Mouse (Mus musculus) hindbrain, postnatal 0 days (tissue): ENCODE measurements around the gene Btbd9. TPM values are rescaled to one million over a fixed set of nuclear protein-coding genes. Genes with fewer than 3 reads are reported as not detected.
A peak's percentile ranks its signal among the peaks of the same experiment; 100 is the strongest.

Experiments
- ATAC-seq: fragments of 200-750 bp; cut with Nextera tagmentation; 2 replicates; pipeline ENCODE4 v1.8.0; 2017; ENCODE audit warnings: mild to moderate bottlenecking, moderate TSS enrichment, moderate library complexity
- DNase-seq: peaks from one replicate; pipeline ENCODE4 v3.0.0-alpha.2; 2015; ENCODE audit warnings: low spot score
- H3K27ac ChIP-seq: fragments of 300-500 bp; sonication (generic); 2 replicates; pipeline ENCODE4 v1.5.1; 2014; ENCODE audit warnings: mild to moderate bottlenecking
- H3K27me3 ChIP-seq: fragments of 300-500 bp; sonication (generic); 2 replicates; pipeline ENCODE4 v1.6.1; 2014; ENCODE audit warnings: low read length, mixed read lengths; ENCODE audit not compliant: insufficient read depth
- H3K36me3 ChIP-seq: fragments of 300-500 bp; sonication (generic); 2 replicates; pipeline ENCODE4 v1.6.1; 2014; ENCODE audit warnings: low read length, mixed read lengths; ENCODE audit not compliant: insufficient read depth
- H3K4me1 ChIP-seq: fragments of 300-500 bp; sonication (generic); 2 replicates; pipeline ENCODE4 v1.6.1; 2014; ENCODE audit warnings: antibody characterized with exemption, low read length, mixed read lengths; ENCODE audit not compliant: insufficient read depth
- H3K4me2 ChIP-seq: fragments of 300-500 bp; sonication (generic); 2 replicates; pipeline ENCODE4 v1.6.1; 2014; ENCODE audit warnings: low read depth, mild to moderate bottlenecking, low read length, moderate library complexity, mixed read lengths
- H3K4me3 ChIP-seq: fragments of 300-500 bp; sonication (generic); 2 replicates; pipeline ENCODE4 v1.5.1; 2014; ENCODE audit warnings: low read length
- H3K9ac ChIP-seq: fragments of 300-500 bp; sonication (generic); replicated peaks from 2 replicates; pipeline ENCODE4 v1.6.1; 2014; ENCODE audit warnings: mild to moderate bottlenecking, low read length, moderate library complexity, mixed read lengths
- H3K9me3 ChIP-seq: fragments of 300-500 bp; sonication (generic); 2 replicates; pipeline ENCODE4 v1.6.1; 2016; ENCODE audit warnings: low read length, mixed read lengths
- CTCF ChIP-seq: IDR thresholded peaks from 2 replicates; pipeline ENCODE4 v1.5.1; 2016; ENCODE audit warnings: antibody characterized with exemption, control low read depth, low read depth
- WGBS: fragments of 180-500 bp; shearing (Covaris S2); extraction: QIAGEN DNeasy Blood & Tissue Kit; methylation state at CpG from one replicate; pipeline ENCODE4 v1.1.7; 2014; 5-methylcytosine and 5-hydroxymethylcytosine counted together
- polyA plus RNA-seq: library from polyadenylated mRNA; unstranded; fragments of >200 nt; fragmentation: Nextera tagmentation; extraction: Ambion mirVana; gene quantifications from 2 replicates; pipeline ENCODE4 v1.2.1, GENCODE M21; 2015
- total RNA-seq: library from RNA; depleted of rRNA; stranded (reverse); fragments of >200 nt; gene quantifications from 2 replicates; pipeline ENCODE4 v1.2.3, GENCODE M21; 2014

Btbd9 gene
- total and polyA plus RNA-seq, 2 experiments from 2014 or later, result 67.7 to 122 TPM

DNA sequence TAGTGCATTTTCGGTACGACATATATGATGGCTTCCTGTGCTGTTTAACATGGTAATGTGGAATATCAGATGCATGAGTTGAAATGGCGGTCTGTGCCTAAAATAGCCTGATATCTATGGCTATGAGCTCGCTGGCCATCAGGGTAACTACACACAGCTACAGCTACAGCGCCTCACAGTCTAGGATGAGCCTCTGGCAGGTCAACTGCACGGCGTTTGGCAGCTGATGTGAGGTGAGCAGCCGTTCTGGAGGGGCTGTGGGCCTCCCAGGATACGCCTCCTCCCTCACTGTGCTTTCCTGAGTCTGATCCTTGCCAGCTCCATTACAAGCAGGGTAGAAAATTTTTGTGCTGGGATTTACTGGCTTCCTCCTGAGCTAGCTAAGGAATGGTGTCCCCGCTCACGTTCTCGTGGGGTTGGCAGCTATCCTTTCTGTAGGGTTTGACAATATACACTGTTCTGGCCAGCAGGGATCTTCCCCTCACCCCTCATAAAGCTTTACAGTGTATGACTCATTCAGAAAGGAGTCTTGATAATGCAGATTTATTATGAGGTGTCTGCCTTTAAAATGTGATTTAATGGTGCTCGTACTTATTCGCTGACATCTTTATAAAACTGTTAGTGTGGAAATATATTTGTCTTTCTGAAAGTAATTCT, 331.5 kb downstream of the Btbd9 start:
- Histone ChIP-seq H3K4me3 (no peak overlapping the region), H3K4me2 (no peak overlapping the region), H3K4me1 (peaks cover 31% of the 10 kb centered on the region), H3K9me3 (no peaks in the 10 kb centered on the region), H3K9ac (no peak overlapping the region), H3K27ac (peak overlapping the region; percentile 20; the same call in 1 of the 2 replicates), H3K27me3 (no peaks in the 10 kb centered on the region), H3K36me3 (no peaks in the 10 kb centered on the region)
- ATAC-seq (no peak; the same call in 1 of the 2 replicates), DNase-seq (no peak)
- 49% methylated on average over 14 of the region's 14 CpGs for WGBS
- no peak for TF ChIP-seq CTCF

DNA sequence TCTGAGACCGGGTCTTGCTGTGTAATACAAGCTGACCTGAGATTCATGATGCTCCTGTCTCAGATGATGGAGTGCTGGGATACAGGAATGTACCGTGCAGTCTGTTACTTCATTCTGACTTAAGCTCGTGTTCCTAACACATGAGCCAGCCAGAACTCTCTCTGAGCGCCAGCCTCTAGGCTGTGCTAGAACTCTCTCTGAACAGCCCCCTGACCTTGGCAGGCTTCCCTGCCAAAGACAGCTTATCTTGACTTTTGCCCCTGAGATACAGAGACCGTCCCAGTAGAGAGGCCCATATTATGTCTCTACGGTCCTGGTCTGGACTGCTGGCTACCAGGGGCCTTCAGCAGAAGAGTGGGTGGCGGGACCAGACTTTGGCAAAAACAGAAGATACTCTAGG, 332.7 kb downstream of the Btbd9 start:
- Histone ChIP-seq H3K4me2 (no peak overlapping the region), H3K27ac (no peak overlapping the region), H3K4me1 (peaks cover 40% of the 10 kb centered on the region), H3K27me3 (no peaks in the 10 kb centered on the region), H3K36me3 (no peaks in the 10 kb centered on the region), H3K9ac (no peak overlapping the region), H3K4me3 (no peak overlapping the region), H3K9me3 (no peaks in the 10 kb centered on the region)
- ATAC-seq, result no peak
- WGBS, result 69% methylated on average over 7 of the region's 7 CpGs
- TF ChIP-seq CTCF, result 0 out of 2 replicates have a peak, but pooled peaks have one; percentile 12
- DNase-seq, result no peak

DNA sequence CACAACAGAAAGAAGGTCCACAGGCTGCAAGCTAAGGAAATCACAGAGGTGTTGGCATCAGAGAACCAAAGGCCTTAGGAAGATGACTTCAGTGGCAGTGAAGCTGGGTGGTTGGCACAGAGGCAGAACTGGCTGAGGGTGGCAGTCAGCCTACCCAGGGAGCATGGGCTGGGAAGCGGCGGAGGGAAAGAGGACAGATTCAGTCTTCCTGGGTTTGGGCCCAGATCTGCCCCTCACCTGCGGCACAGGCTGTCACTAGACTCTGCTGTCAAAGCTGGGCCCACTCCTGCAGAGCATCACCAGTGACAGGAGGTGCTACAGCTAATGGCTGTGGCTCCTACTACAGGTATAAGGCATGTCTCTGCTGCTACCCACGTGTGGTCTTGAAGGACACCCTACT, 333.6 kb downstream of the Btbd9 start:
- H3K36me3 ChIP-seq, result no peaks in the 10 kb centered on the region
- H3K4me2 ChIP-seq, result no peak overlapping the region
- no peaks in the 10 kb centered on the region for H3K27me3 ChIP-seq
- 75% methylated on average over 4 of the region's 4 CpGs for WGBS
- no peaks in the 10 kb centered on the region for H3K9me3 ChIP-seq
- DNase-seq (no peak), ATAC-seq (no peak)
- no peak overlapping the region for H3K27ac ChIP-seq
- H3K4me3 ChIP-seq, result no peak overlapping the region
- TF ChIP-seq CTCF, result no peak
- H3K4me1 ChIP-seq, result peaks cover 41% of the 10 kb centered on the region
- no peak overlapping the region for H3K9ac ChIP-seq

DNA sequence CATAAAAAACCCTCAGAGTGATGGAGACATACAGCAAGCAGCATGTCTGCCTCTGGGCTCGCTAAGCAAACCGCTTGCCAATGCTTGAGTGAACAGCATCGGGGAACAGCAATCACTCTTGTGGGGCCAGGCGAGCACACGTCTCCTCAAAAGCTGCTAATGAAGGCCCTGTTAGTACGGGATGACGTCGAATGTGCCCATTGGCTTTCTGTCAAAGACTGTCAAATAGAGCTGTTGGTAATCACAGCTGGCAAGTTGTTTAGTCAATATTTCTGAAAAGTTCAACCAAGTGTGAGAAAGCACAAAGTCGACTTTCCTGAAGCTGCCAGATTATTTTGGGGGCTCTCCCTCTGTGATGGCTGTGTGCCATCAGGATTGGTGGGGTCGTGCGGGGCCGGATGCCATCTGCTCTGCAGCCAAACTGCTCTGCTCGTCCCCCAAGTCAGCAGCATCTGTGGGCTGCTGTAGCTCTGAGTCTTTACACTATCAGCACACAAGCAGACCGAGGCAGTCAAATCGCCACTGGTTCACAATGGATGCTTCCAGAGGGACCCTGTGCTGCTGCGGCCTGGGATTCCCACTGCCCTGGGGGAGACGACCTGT, 334.5 kb downstream of the Btbd9 start:
- Histone ChIP-seq H3K27me3 (no peaks in the 10 kb centered on the region), H3K4me3 (no peak overlapping the region), H3K4me1 (peaks cover 41% of the 10 kb centered on the region), H3K36me3 (no peaks in the 10 kb centered on the region), H3K4me2 (no peak overlapping the region), H3K9me3 (no peaks in the 10 kb centered on the region), H3K27ac (peak overlapping the region; percentile 43; the same call in 1 of the 2 replicates), H3K9ac (no peak overlapping the region)
- no peak for TF ChIP-seq CTCF
- DNase-seq (peak; percentile 78), ATAC-seq (peak; percentile 72)
- WGBS, result 30% methylated on average over 17 of the region's 17 CpGs

DNA sequence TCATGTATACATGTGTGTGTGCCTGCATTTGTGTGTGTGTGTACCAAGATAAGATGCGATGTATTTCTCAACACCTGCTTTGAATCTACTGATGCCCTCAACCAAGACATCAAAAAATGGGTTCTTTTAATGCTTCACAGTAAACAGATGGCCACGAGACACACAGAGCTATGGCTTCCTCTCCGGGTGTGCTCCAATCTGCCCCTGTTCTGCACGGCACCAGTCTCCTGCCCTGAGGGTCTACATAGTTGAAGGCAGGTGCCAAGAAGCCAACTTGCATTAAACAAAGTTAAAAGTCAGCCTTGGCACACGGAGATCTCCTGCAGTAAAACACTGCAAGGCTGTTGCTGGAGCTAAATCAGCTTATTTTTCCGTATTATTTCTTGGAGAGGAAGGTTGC, 335.2 kb downstream of the Btbd9 start:
- H3K27ac ChIP-seq, result 0 out of 2 replicates have a peak overlapping the region, but pooled peaks have one; percentile 15
- DNase-seq, result no peak
- WGBS, result 48% methylated on average over 6 of the region's 6 CpGs
- TF ChIP-seq CTCF, result no peak
- no peak overlapping the region for H3K4me2 ChIP-seq
- no peak for ATAC-seq
- H3K4me3 ChIP-seq, result no peak overlapping the region
- H3K36me3 ChIP-seq, result no peaks in the 10 kb centered on the region
- H3K9me3 ChIP-seq, result no peaks in the 10 kb centered on the region
- peaks cover 40% of the 10 kb centered on the region for H3K4me1 ChIP-seq
- no peaks in the 10 kb centered on the region for H3K27me3 ChIP-seq
- no peak overlapping the region for H3K9ac ChIP-seq

DNA sequence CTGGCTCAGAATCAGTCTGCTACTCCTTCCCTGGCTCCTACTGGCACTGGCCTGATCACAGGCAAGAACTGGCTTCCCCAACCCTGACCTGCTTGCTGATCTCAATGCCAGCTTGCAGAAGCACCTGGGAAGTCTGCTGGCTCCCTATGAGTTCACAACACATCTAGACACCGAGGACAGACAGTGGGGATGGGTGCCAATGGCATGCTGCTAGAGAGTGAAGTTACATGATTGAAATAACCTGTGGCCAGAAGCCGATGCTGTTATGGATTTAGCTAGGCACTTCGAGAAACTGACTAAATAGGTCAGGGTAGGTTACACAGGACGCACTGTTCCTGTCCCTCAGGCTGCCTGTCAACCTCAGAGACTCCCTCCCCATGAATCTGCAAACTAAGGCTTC, 335.6 kb downstream of the Btbd9 start:
- no peak overlapping the region for H3K4me3 ChIP-seq
- no peaks in the 10 kb centered on the region for H3K9me3 ChIP-seq
- 53% methylated on average over 4 of the region's 4 CpGs for WGBS
- no peak for DNase-seq
- TF ChIP-seq CTCF, result no peak
- H3K27me3 ChIP-seq, result no peaks in the 10 kb centered on the region
- H3K4me1 ChIP-seq, result peaks cover 36% of the 10 kb centered on the region
- no peak overlapping the region for H3K4me2 ChIP-seq
- ATAC-seq, result no peak
- H3K36me3 ChIP-seq, result no peaks in the 10 kb centered on the region
- H3K9ac ChIP-seq, result no peak overlapping the region
- H3K27ac ChIP-seq, result 0 out of 2 replicates have a peak overlapping the region, but pooled peaks have one; percentile 15

DNA sequence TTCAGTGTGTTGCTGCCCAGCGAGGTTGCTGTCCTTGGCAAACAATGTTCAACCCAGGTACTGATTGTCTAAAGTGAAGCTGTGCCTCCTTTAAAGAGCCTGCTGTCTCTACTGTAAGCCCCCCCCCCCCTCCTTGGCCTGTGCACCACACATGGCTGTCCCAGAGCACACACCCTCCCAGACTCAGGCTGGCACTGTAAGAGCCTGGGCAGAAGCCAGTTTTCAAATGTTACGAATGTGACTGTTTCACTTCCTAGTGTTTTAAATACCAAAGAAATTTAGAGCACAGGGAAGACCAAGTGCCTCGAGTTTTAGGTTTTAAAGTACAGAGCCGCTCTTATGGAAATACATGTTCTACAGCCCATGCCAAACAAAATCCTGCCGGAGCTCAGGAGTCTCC, 336.8 kb downstream of the Btbd9 start:
- Histone ChIP-seq H3K27ac (no peak overlapping the region), H3K4me3 (no peak overlapping the region), H3K4me1 (peaks cover 27% of the 10 kb centered on the region), H3K9ac (no peak overlapping the region), H3K36me3 (no peaks in the 10 kb centered on the region), H3K9me3 (no peaks in the 10 kb centered on the region), H3K27me3 (no peaks in the 10 kb centered on the region), H3K4me2 (no peak overlapping the region)
- DNase-seq (no peak), ATAC-seq (no peak)
- TF ChIP-seq CTCF, result no peak
- 55% methylated on average over 5 of the region's 5 CpGs for WGBS
